In the genomic region with DNA sequence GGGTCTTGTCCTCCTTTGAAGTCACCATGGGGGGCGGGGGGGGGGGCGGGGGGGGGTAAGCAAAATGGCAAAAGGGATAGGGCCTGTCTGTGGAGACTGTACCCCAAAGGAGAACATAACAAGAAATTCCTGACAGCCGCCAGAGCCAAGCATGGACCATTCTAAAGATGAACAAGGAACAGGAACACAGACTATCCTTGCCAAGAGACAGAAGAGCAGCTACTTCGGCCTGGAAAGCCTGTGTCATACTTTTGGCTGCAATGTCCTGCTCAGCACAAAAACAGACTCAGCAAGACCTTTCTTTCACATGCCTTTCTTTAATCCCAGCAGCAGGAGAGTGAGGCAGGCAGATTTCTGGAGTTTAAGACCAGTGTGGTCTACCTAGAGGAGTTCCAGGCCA, we compare ENCODE assay signal across 13 mouse cellular contexts. TPM values are rescaled to one million over a fixed set of nuclear protein-coding genes. Genes with fewer than 3 reads are reported as not detected.
"Had no signal": no experiment of that assay in that cellular context is flagged by ENCODE, and none has a peak within 500 bp of the region (broad histone marks: within the 10 kb centered on the region; RNA-seq: fewer than 3 reads in every experiment).

No protein-coding gene starts in this region.

- ATAC-seq: intestine, postnatal 0 days; lung, postnatal 0 days had no signal

- DNase-seq: kidney, adult 8-10 months; kidney, postnatal 36 days; left cerebral cortex, postnatal 4 days; lung, adult 2 months; lung, postnatal 36 days; thymus, postnatal 4 days had no signal

- H3K9ac ChIP-seq: liver, embryonic 15.5 days; neural tube, embryonic 15.5 days had no signal

- H3K4me3 ChIP-seq: liver, embryonic 15.5 days; neural tube, embryonic 15.5 days had no signal

- H3K36me3 ChIP-seq: liver, embryonic 15.5 days; neural tube, embryonic 15.5 days had no signal

- H3K27me3 ChIP-seq: liver, embryonic 15.5 days had no signal

- H3K4me2 ChIP-seq: liver, embryonic 11.5 days; liver, embryonic 15.5 days; neural tube, embryonic 15.5 days had no signal

- H3K9me3 ChIP-seq: liver, embryonic 15.5 days; neural tube, embryonic 15.5 days had no signal

- H3K27ac ChIP-seq: kidney, postnatal 0 days; liver, embryonic 15.5 days had no signal

- H3K4me1 ChIP-seq: liver, embryonic 15.5 days had no signal

RNA-seq across cellular contexts. Expression of gene Ccdc39, which starts 59.7 kb away (rescaled TPM):
- polyA plus RNA-seq: small intestine, adult 2 months had no signal
